Comparison of ENCODE assay signal across 26 mouse cellular contexts in the genomic region with DNA sequence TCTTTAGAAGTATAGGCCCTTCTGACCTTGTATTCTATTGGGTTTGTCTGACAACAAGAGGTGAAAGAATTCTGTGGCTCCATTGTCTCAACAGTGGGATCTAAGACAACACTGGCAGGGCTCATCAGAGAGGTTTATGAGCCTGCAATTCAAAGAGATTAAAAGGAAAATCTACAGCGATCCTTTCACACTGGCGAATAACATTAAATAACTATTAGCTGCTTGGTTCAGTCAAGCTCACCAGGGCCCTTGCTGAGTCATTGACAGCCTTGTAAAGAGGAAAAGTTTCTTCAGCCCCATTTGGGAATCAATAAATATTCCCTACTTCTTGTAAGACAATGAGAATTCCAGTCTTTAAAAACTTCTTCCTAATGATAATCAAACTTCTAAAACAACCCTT. TPM values are rescaled to one million over a fixed set of nuclear protein-coding genes. Genes with fewer than 3 reads are reported as not detected.
DNase-seq lines count a peak whose midpoint lies in the region; ATAC-seq and TF ChIP-seq lines count a peak whose summit lies in the region.
"Had no signal": no experiment of that assay in that cellular context is flagged by ENCODE, and none has a peak within 500 bp of the region (broad histone marks: within the 10 kb centered on the region; RNA-seq: fewer than 3 reads in every experiment).

No protein-coding gene starts in this region.

- WGBS in forebrain, embryonic 10.5 days, result 5% methylated on average over 2 of the region's 2 CpGs
- WGBS in forebrain, embryonic 14.5 days, result 1% methylated on average over 2 of the region's 2 CpGs
- 8% methylated on average over 2 of the region's 2 CpGs for WGBS in midbrain, embryonic 11.5 days
- WGBS in midbrain, embryonic 16.5 days, result 3% methylated on average over 2 of the region's 2 CpGs

- H3K36me3 ChIP-seq in forebrain, embryonic 10.5 days (replicated peaks), result peaks cover 16% of the 10 kb centered on the region
- H3K36me3 ChIP-seq in forebrain, embryonic 14.5 days (ENCODE audit: control insufficient read depth, insufficient read depth, low read length), result no peaks in the 10 kb centered on the region
- H3K36me3 ChIP-seq in midbrain, embryonic 11.5 days (ENCODE audit: control insufficient read depth, insufficient read depth, low read length), result no peaks in the 10 kb centered on the region; the same call in 1 of the 2 replicates
- 0 out of 2 replicates have a peak, but pooled peaks cover 5% of the 10 kb centered on the region for H3K36me3 ChIP-seq in midbrain, embryonic 16.5 days (ENCODE audit: control insufficient read depth, insufficient read depth, low read length)

- no peak for ATAC-seq in forebrain, embryonic 14.5 days
- ATAC-seq in midbrain, embryonic 11.5 days (ENCODE audit: low FRiP score), result peak; percentile 53; the same call in 1 of the 2 replicates
- ATAC-seq in midbrain, embryonic 16.5 days, result no peak
- ATAC-seq: hindbrain, embryonic 16.5 days; midbrain, embryonic 13.5 days had no signal

- TF ChIP-seq POLR2A in brain, embryonic 14.5 days (IDR thresholded peaks at IDR 0.05; ENCODE audit: borderline replicate concordance, extremely low read depth, insufficient read depth, insufficient read length, poor library complexity, severe bottlenecking), result no peak

- no peaks in the 10 kb centered on the region for H3K27me3 ChIP-seq in forebrain, embryonic 10.5 days (ENCODE audit: poor library complexity, severe bottlenecking)
- H3K27me3 ChIP-seq in forebrain, embryonic 14.5 days (replicated peaks; ENCODE audit: control insufficient read depth, insufficient read depth, low read length), result no peaks in the 10 kb centered on the region
- H3K27me3 ChIP-seq in midbrain, embryonic 11.5 days (ENCODE audit: control insufficient read depth, insufficient read depth, low read length), result no peaks in the 10 kb centered on the region
- H3K27me3 ChIP-seq in midbrain, embryonic 16.5 days (ENCODE audit: control insufficient read depth, insufficient read depth, low read depth, low read length), result no peaks in the 10 kb centered on the region
- H3K27me3 ChIP-seq: heart, embryonic 15.5 days; limb, embryonic 15.5 days; midbrain, embryonic 13.5 days; neural tube, embryonic 13.5 days; stomach, embryonic 15.5 days had no signal

- no peak overlapping the region for H3K9ac ChIP-seq in forebrain, embryonic 14.5 days (ENCODE audit: low read length)
- H3K9ac ChIP-seq in midbrain, embryonic 11.5 days (ENCODE audit: low read length), result no peak overlapping the region
- no peak overlapping the region for H3K9ac ChIP-seq in midbrain, embryonic 16.5 days (ENCODE audit: low read depth, low read length)
- H3K9ac ChIP-seq: heart, embryonic 15.5 days; limb, embryonic 15.5 days; liver, embryonic 14.5 days; lung, embryonic 14.5 days; midbrain, embryonic 13.5 days; neural tube, embryonic 13.5 days; stomach, embryonic 15.5 days had no signal

- no peak overlapping the region for H3K4me3 ChIP-seq in forebrain, embryonic 10.5 days
- no peak overlapping the region for H3K4me3 ChIP-seq in forebrain, embryonic 14.5 days (ENCODE audit: low read depth, low read length)
- H3K4me3 ChIP-seq in midbrain, embryonic 11.5 days (ENCODE audit: low read depth, low read length), result no peak overlapping the region
- H3K4me3 ChIP-seq in midbrain, embryonic 16.5 days (ENCODE audit: low read depth, low read length), result no peak overlapping the region
- H3K4me3 ChIP-seq: heart, embryonic 10.5 days; heart, embryonic 15.5 days; limb, embryonic 10.5 days; limb, embryonic 15.5 days; midbrain, embryonic 13.5 days; neural tube, embryonic 13.5 days; stomach, embryonic 15.5 days had no signal

- no peak for TF ChIP-seq CTCF in brain, embryonic 14.5 days (IDR thresholded peaks at IDR 0.05; ENCODE audit: borderline replicate concordance, extremely low read depth, insufficient read depth, insufficient read length)

- no peaks in the 10 kb centered on the region for H3K9me3 ChIP-seq in forebrain, embryonic 10.5 days
- H3K9me3 ChIP-seq in forebrain, embryonic 14.5 days (replicated peaks; ENCODE audit: control insufficient read depth, low read length), result no peaks in the 10 kb centered on the region; the same call in 1 of the 2 replicates
- no peaks in the 10 kb centered on the region for H3K9me3 ChIP-seq in midbrain, embryonic 11.5 days (ENCODE audit: control insufficient read depth, low read length)
- 0 out of 2 replicates have a peak, but pooled peaks cover 2% of the 10 kb centered on the region for H3K9me3 ChIP-seq in midbrain, embryonic 16.5 days (replicated peaks; ENCODE audit: control insufficient read depth, low read length, poor library complexity, severe bottlenecking)
- H3K9me3 ChIP-seq: heart, embryonic 10.5 days; heart, embryonic 15.5 days; limb, embryonic 10.5 days; limb, embryonic 15.5 days; midbrain, embryonic 13.5 days; neural tube, embryonic 13.5 days; stomach, embryonic 15.5 days had no signal

- DNase-seq in forebrain, embryonic 10.5 days (ENCODE audit: extremely low spot score, low spot score), result no peak
- no peak for DNase-seq in forebrain, embryonic 14.5 days (ENCODE audit: low spot score)
- peak; percentile 81 for DNase-seq in midbrain, embryonic 11.5 days (ENCODE audit: low spot score, missing footprints)
- peak; percentile 17 for DNase-seq in brain, embryonic 14.5 days (ENCODE audit: low read depth)
- DNase-seq in embryo, embryonic 9.5 days (ENCODE audit: extremely low spot score), result peak; percentile 19
- DNase-seq in gastrocnemius, postnatal 25 days, result no peak
- DNase-seq: cerebellum, adult 11-12 months; cerebellum, adult 9-11 months; gastrocnemius, postnatal 14 days; heart, adult 11 months; kidney, adult 18-20 months; kidney, postnatal 4 days; layer of hippocampus, adult 9-11 months; lung, embryonic 14.5 days; lung, postnatal 14 days; right cerebral cortex, postnatal 14 days had no signal

- H3K4me1 ChIP-seq in forebrain, embryonic 10.5 days, result peaks cover 53% of the 10 kb centered on the region
- H3K4me1 ChIP-seq in forebrain, embryonic 14.5 days (ENCODE audit: control insufficient read depth, insufficient read depth, low read length), result peaks cover 6% of the 10 kb centered on the region; the same call in 1 of the 2 replicates
- H3K4me1 ChIP-seq in midbrain, embryonic 11.5 days (ENCODE audit: control insufficient read depth, insufficient read depth, low read length), result peaks cover 6% of the 10 kb centered on the region
- no peaks in the 10 kb centered on the region for H3K4me1 ChIP-seq in midbrain, embryonic 16.5 days (ENCODE audit: control insufficient read depth, insufficient read depth, low read length)
- H3K4me1 ChIP-seq: heart, embryonic 10.5 days; heart, embryonic 15.5 days; limb, embryonic 15.5 days; stomach, embryonic 15.5 days had no signal

- H3K27ac ChIP-seq in forebrain, embryonic 10.5 days, result peak overlapping the region; percentile 65; the same call in 1 of the 2 replicates
- H3K27ac ChIP-seq in forebrain, embryonic 14.5 days (ENCODE audit: low read depth, low read length), result no peak overlapping the region
- no peak overlapping the region for H3K27ac ChIP-seq in midbrain, embryonic 11.5 days (ENCODE audit: low read depth, low read length)
- no peak overlapping the region for H3K27ac ChIP-seq in midbrain, embryonic 16.5 days (ENCODE audit: low read length)
- H3K27ac ChIP-seq: heart, embryonic 10.5 days; heart, embryonic 15.5 days; limb, embryonic 10.5 days; limb, embryonic 15.5 days; liver, embryonic 14.5 days; midbrain, embryonic 13.5 days; neural tube, embryonic 13.5 days; stomach, embryonic 15.5 days had no signal

- no peak overlapping the region for H3K4me2 ChIP-seq in forebrain, embryonic 14.5 days (ENCODE audit: low read length)
- H3K4me2 ChIP-seq in midbrain, embryonic 11.5 days, result no peak overlapping the region
- H3K4me2 ChIP-seq in midbrain, embryonic 16.5 days (ENCODE audit: low read length), result no peak overlapping the region
- H3K4me2 ChIP-seq: heart, embryonic 15.5 days; limb, embryonic 15.5 days; lung, embryonic 14.5 days; midbrain, embryonic 13.5 days; neural tube, embryonic 13.5 days; stomach, embryonic 15.5 days had no signal

RNA-seq across cellular contexts. Expression of a gene that starts 29.4 kb away (rescaled TPM):
- polyA plus RNA-seq in forebrain, embryonic 10.5 days (2016; fragmentation: Nextera tagmentation; extraction: Ambion mirVana), result 60.7 TPM in 2 replicates
- 35.2 and 37.0 TPM in 2 replicates for polyA plus RNA-seq in forebrain, embryonic 14.5 days (2014; fragmentation: Nextera tagmentation; extraction: Ambion mirVana)
- polyA plus RNA-seq in midbrain, embryonic 11.5 days (2014; fragmentation: Nextera tagmentation; extraction: Ambion mirVana), result 47.7 and 55.4 TPM in 2 replicates
- polyA plus RNA-seq in midbrain, embryonic 16.5 days (2015; fragmentation: Nextera tagmentation; extraction: Ambion mirVana), result 22.1 and 28.3 TPM in 2 replicates
- 24.9 and 27.7 TPM in 2 replicates for polyA plus RNA-seq in brain, embryonic 14.5 days (2012; rRNA removed)
- 1 to 10 TPM; 4.5 to 6.5 TPM for total RNA-seq in gastrocnemius, postnatal 25 days (2021)

Comparison
In these comparisons a context has a peak if more than half of its experiments do, and no peak if none do; other contexts are left out.
1. DNase-seq: peak in midbrain, embryonic 11.5 days (single experiment), brain, embryonic 14.5 days (single experiment) and embryo, embryonic 9.5 days (single experiment); none in forebrain, embryonic 10.5 days (single experiment), forebrain, embryonic 14.5 days (single experiment) and gastrocnemius, postnatal 25 days (single experiment).